Mouse (Mus musculus) C2C12 (cell line): ENCODE results near the gene Cox5a.

ENCODE experiments used
- CEBPB ChIP-seq: IDR thresholded peaks from one replicate; pipeline ENCODE4 v1.6.1; 2011; ENCODE audit warnings: low read depth, mild to moderate bottlenecking, control low read depth, moderate library complexity
- CTCF ChIP-seq: IDR thresholded peaks from one replicate; pipeline ENCODE4 v1.5.1; 2011; ENCODE audit not compliant: control insufficient read depth, insufficient read depth, insufficient read length
- FOSL1 ChIP-seq: IDR thresholded peaks from one replicate; pipeline ENCODE4 v1.8.0; 2011; ENCODE audit warnings: mild to moderate bottlenecking, low read length; ENCODE audit not compliant: poor library complexity, insufficient read depth, severe bottlenecking
- MAX ChIP-seq: IDR thresholded peaks from one replicate; pipeline ENCODE4 v1.6.1; 2011; ENCODE audit warnings: mild to moderate bottlenecking, control low read depth
- MYOD1 ChIP-seq: IDR thresholded peaks from one replicate; pipeline ENCODE4 v1.6.1; 2011; ENCODE audit warnings: low read depth; ENCODE audit not compliant: control insufficient read depth, insufficient read length
- MYOG ChIP-seq: IDR thresholded peaks from one replicate; pipeline ENCODE4 v1.6.1; 2011; ENCODE audit not compliant: control insufficient read depth, insufficient read length; ENCODE audit errors: extremely low read depth
- USF1 ChIP-seq: IDR thresholded peaks from one replicate; pipeline ENCODE4 v1.6.1; 2011; ENCODE audit warnings: low read depth, mild to moderate bottlenecking, control low read depth, moderate library complexity

DNA sequence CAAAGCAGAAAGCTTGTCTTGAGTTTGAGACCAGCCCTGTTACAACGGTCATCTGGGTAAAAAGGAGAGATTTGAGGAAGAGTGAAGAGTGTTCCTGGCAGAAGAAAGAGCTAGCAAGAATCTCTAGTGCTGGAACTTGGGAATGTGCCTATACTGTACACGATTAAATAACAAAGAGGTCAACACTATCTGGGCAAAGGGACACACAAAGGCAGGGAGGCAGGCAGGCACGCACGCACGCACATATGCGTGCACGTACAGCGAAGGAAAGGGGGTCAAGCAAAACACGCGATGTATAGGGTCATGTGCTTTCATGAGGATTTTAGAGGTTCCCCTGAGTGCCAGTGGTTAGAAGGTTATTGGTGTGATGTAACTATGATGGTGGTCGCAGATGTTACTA lies 32.0 kb downstream of the Cox5a start:
- no peak for TF ChIP-seq CTCF
- TF ChIP-seq MYOG: no peak
- no peak for TF ChIP-seq MYOD1
- TF ChIP-seq USF1: no peak
- TF ChIP-seq CEBPB: no peak
- no peak for TF ChIP-seq MAX
- no peak for TF ChIP-seq FOSL1
